Mouse (Mus musculus): Measurements from ENCODE around the gene Sh2b3. TPM values are rescaled to one million over a fixed set of nuclear protein-coding genes. Genes with fewer than 3 reads are reported as not detected.

Gene Sh2b3
- polyA plus RNA-seq, 1 experiment from 2014 or later = 10.5 TPM

DNA sequence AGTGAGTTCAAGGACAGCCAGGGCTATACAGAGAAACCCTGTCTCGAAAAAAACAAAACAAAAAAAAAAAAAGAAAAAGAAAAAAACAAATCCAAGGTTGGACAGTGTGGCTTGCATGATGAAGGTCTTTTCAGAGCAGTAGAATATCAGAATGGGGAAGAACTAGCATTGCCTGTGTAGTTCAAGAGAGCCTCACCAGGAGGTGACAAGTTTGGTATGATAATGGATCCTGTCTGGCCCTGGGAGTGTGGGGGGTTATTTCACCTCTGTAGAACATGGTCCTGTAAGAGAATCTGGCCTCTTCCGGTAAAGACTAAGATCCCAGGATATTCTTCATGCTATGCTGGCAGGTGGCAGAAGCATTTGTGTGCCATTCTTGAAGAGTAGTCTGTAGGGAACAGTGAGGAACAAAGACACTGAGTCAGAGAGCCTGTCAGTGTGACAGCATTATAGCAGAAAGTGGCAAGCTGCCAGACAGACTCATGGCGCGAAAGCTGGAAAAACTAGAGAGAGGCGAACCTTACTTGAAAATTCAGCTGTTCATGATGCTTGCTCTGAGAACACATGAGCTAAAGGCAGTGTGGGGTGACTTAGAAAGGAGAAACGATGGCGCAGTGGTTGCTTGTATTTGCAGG is 58.8 kb downstream of the Sh2b3 start:
- DNase-seq (ENCODE audit: low spot score) (no peak), ATAC-seq (ENCODE audit: insufficient read depth, low FRiP score, low TSS enrichment) (no peak)
- Histone ChIP-seq H3K4me2 (ENCODE audit: low read depth) (no peak overlapping the region), H3K36me3 (ENCODE audit: control insufficient read depth, insufficient read depth, low read length) (peaks cover 9% of the 10 kb centered on the region), H3K27me3 (ENCODE audit: control insufficient read depth, insufficient read depth, low read length) (no peaks in the 10 kb centered on the region), H3K4me3 (ENCODE audit: low read depth, low read length) (no peak overlapping the region), H3K9ac (ENCODE audit: low read length) (no peak overlapping the region), H3K9me3 (ENCODE audit: control insufficient read depth, low read length) (no peaks in the 10 kb centered on the region), H3K27ac (ENCODE audit: low read depth, low read length) (no peak overlapping the region), H3K4me1 (ENCODE audit: control insufficient read depth, insufficient read depth, low read length) (no peaks in the 10 kb centered on the region)
- 92% methylated on average over 7 of the region's 7 CpGs for WGBS

DNA sequence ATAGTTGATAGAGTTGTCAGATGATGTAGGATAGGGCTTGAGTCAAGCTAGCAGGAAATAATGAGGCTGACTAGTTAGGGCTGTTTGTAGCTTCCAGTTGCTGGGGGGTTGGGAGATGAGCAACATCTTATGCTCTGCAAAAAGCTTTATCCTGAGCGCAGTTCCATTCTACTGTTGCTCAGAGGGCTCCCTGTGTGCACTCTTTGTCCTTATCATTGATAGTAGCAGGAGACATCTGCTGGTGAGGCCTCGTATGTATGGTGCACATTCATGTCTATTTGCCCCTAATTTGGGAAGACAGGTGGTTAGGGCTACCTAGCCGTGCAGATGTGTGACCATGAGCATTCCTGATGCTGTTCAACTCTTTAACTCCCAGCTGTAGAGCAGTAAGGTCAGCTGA is 65.8 kb downstream of the Sh2b3 start:
- Histone ChIP-seq H3K27me3 (ENCODE audit: control insufficient read depth, insufficient read depth, low read length) (no peaks in the 10 kb centered on the region), H3K27ac (ENCODE audit: low read depth, low read length) (no peak overlapping the region), H3K4me2 (ENCODE audit: low read depth) (no peak overlapping the region), H3K4me1 (ENCODE audit: control insufficient read depth, insufficient read depth, low read length) (no peaks in the 10 kb centered on the region), H3K36me3 (ENCODE audit: control insufficient read depth, insufficient read depth, low read length) (peaks cover 5% of the 10 kb centered on the region; the same call in 1 of the 2 replicates), H3K9me3 (ENCODE audit: control insufficient read depth, low read length) (no peaks in the 10 kb centered on the region), H3K9ac (ENCODE audit: low read length) (no peak overlapping the region), H3K4me3 (ENCODE audit: low read depth, low read length) (no peak overlapping the region)
- WGBS = 93% methylated on average over 3 of the region's 3 CpGs
- ATAC-seq (ENCODE audit: insufficient read depth, low FRiP score, low TSS enrichment) (no peak), DNase-seq (ENCODE audit: low spot score) (no peak)

DNA sequence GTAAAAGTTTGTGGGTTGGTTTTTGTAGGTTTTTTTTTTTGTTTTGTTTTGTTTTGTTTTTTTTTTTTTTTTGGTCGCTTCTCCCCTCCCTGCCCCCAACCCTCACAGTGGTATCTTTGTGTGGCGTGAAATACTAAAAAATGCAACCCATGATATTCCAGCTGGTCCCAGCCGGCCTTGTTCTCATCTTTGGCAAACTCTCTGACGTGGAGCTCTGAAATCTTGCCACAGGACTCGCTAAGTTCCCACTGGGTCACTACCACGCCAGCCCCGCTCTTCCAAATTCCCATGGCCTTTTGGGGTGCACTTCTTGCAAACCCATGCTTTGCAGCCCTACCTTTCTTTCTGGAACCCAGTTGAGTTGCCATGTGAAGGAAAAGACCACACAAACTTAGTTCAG is 67.6 kb downstream of the Sh2b3 start:
- Histone ChIP-seq H3K27ac (ENCODE audit: low read depth, low read length) (no peak overlapping the region), H3K36me3 (ENCODE audit: control insufficient read depth, insufficient read depth, low read length) (no peaks in the 10 kb centered on the region; the same call in 1 of the 2 replicates), H3K9me3 (ENCODE audit: control insufficient read depth, low read length) (no peaks in the 10 kb centered on the region), H3K27me3 (ENCODE audit: control insufficient read depth, insufficient read depth, low read length) (no peaks in the 10 kb centered on the region), H3K4me1 (ENCODE audit: control insufficient read depth, insufficient read depth, low read length) (no peaks in the 10 kb centered on the region), H3K4me2 (ENCODE audit: low read depth) (no peak overlapping the region), H3K9ac (ENCODE audit: low read length) (no peak overlapping the region), H3K4me3 (ENCODE audit: low read depth, low read length) (no peak overlapping the region)
- ATAC-seq (ENCODE audit: insufficient read depth, low FRiP score, low TSS enrichment) (no peak), DNase-seq (ENCODE audit: low spot score) (no peak)
- 90% methylated on average over 7 of the region's 7 CpGs for WGBS

DNA sequence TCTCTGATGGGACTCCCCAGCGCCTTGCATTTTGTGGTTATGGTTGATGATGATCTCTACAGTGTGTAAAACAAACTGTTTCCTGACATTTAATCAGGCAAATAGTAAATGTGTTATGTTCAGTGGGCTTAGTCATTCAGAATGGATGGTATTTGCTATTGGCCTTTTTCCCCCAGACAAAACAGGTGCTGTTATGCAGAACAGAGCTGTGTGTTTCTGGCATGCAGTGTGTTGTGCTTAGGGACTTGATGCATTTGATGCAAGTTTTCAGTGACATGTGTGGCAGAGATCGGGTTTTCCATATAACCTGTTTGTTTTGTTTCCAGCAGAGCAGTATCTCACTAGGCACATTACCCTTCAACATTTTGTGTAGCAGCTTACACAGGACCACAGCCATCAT is 69.9 kb downstream of the Sh2b3 start:
- Histone ChIP-seq H3K9me3 (ENCODE audit: control insufficient read depth, low read length) (no peaks in the 10 kb centered on the region), H3K4me3 (ENCODE audit: low read depth, low read length) (no peak overlapping the region), H3K4me2 (ENCODE audit: low read depth) (no peak overlapping the region), H3K9ac (ENCODE audit: low read length) (no peak overlapping the region), H3K36me3 (ENCODE audit: control insufficient read depth, insufficient read depth, low read length) (no peaks in the 10 kb centered on the region; the same call in 1 of the 2 replicates), H3K27me3 (ENCODE audit: control insufficient read depth, insufficient read depth, low read length) (no peaks in the 10 kb centered on the region), H3K27ac (ENCODE audit: low read depth, low read length) (no peak overlapping the region), H3K4me1 (ENCODE audit: control insufficient read depth, insufficient read depth, low read length) (no peaks in the 10 kb centered on the region)
- 90% methylated on average over 2 of the region's 2 CpGs for WGBS
- ATAC-seq (ENCODE audit: insufficient read depth, low FRiP score, low TSS enrichment) (no peak), DNase-seq (ENCODE audit: low spot score) (no peak)

DNA sequence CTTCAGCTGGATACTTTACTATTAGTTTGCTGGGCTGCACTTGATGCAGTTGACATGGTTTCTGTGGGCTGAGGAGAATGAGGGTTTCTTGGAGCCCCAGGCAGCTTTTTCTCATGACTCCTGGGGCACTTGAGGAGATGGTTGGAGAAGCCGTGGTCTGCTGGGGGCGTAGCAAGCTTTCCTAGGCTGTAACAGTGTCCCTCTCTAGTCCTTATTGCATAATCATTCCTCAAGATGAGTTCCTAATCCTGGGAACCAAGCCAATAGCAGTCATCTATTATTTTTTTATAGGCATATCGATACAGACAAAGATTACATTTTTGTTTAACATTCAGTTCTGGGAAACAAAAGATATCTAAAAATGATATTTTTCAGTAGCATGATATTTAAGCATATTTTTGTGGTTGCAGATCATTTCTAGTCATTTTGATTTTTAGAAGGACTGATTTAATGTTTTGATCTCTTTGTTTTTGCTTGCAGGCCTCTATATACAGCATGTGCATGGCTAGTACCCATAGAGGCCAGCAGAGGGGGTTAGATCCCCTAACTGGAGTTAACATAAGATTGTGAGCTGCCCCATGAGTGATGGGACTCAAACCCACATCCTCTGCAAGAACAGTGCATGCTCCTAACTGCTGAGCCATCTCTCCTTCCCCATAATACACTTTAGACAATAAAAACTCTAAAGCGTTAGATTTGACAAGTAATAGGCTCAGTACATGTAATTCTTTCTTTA is 71.2 kb downstream of the Sh2b3 start:
- no peaks in the 10 kb centered on the region for H3K4me1 ChIP-seq (ENCODE audit: control insufficient read depth, insufficient read depth, low read length)
- no peak overlapping the region for H3K4me2 ChIP-seq (ENCODE audit: low read depth)
- no peaks in the 10 kb centered on the region for H3K27me3 ChIP-seq (ENCODE audit: control insufficient read depth, insufficient read depth, low read length)
- ATAC-seq (ENCODE audit: insufficient read depth, low FRiP score, low TSS enrichment) = no peak
- no peak overlapping the region for H3K4me3 ChIP-seq (ENCODE audit: low read depth, low read length)
- H3K9ac ChIP-seq (ENCODE audit: low read length) = no peak overlapping the region
- no peak for DNase-seq (ENCODE audit: low spot score)
- 96% methylated on average over 4 of the region's 4 CpGs for WGBS
- H3K36me3 ChIP-seq (ENCODE audit: control insufficient read depth, insufficient read depth, low read length) = no peaks in the 10 kb centered on the region; the same call in 1 of the 2 replicates
- no peak overlapping the region for H3K27ac ChIP-seq (ENCODE audit: low read depth, low read length)
- H3K9me3 ChIP-seq (ENCODE audit: control insufficient read depth, low read length) = no peaks in the 10 kb centered on the region

Small RNAs within 50 kb of the gene (microRNA-seq; reads per million reads assigned to microRNA genes)
- gene Mir7031 = not detected

Other genes with a start within 250 kb of the Sh2b3 start
- gene Aldh2, start 243.8 kb downstream of the Sh2b3 start, polyA plus RNA-seq (2014; fragmentation: Nextera tagmentation; extraction: Ambion mirVana) = 53.4 and 71.2 TPM in 2 replicates
- gene Acad12, start 218.7 kb downstream of the Sh2b3 start, polyA plus RNA-seq (2014; fragmentation: Nextera tagmentation; extraction: Ambion mirVana) = 1.3 and 1.7 TPM in 2 replicates
- gene Acad10, start 177.1 kb downstream of the Sh2b3 start, polyA plus RNA-seq (2014; fragmentation: Nextera tagmentation; extraction: Ambion mirVana) = 2.5 and 2.8 TPM in 2 replicates
- 47.9 and 51.3 TPM in 2 replicates for gene Brap, start 177.1 kb downstream of the Sh2b3 start, polyA plus RNA-seq (2014; fragmentation: Nextera tagmentation; extraction: Ambion mirVana)
- gene Atxn2, start 126.3 kb downstream of the Sh2b3 start, polyA plus RNA-seq (2014; fragmentation: Nextera tagmentation; extraction: Ambion mirVana) = 101 and 102 TPM in 2 replicates
- gene Pheta1, start 11.3 kb upstream of the Sh2b3 start, polyA plus RNA-seq (2014; fragmentation: Nextera tagmentation; extraction: Ambion mirVana) = 32.3 and 34.4 TPM in 2 replicates
- 12.7 and 16.2 TPM in 2 replicates for gene Cux2, start 212.5 kb upstream of the Sh2b3 start, polyA plus RNA-seq (2014; fragmentation: Nextera tagmentation; extraction: Ambion mirVana)

Data from neural tube, embryonic 11.5 days (tissue).